Mouse (Mus musculus) retina, postnatal 1 day (tissue): ENCODE measurements around the gene Ddx54.
A peak's percentile ranks its signal among the peaks of the same experiment; 100 is the strongest.

ENCODE experiments used
- DNase-seq: peaks from one replicate; pipeline ENCODE4 v3.0.0-alpha.2; 2012

Gene Ddx54

DNA sequence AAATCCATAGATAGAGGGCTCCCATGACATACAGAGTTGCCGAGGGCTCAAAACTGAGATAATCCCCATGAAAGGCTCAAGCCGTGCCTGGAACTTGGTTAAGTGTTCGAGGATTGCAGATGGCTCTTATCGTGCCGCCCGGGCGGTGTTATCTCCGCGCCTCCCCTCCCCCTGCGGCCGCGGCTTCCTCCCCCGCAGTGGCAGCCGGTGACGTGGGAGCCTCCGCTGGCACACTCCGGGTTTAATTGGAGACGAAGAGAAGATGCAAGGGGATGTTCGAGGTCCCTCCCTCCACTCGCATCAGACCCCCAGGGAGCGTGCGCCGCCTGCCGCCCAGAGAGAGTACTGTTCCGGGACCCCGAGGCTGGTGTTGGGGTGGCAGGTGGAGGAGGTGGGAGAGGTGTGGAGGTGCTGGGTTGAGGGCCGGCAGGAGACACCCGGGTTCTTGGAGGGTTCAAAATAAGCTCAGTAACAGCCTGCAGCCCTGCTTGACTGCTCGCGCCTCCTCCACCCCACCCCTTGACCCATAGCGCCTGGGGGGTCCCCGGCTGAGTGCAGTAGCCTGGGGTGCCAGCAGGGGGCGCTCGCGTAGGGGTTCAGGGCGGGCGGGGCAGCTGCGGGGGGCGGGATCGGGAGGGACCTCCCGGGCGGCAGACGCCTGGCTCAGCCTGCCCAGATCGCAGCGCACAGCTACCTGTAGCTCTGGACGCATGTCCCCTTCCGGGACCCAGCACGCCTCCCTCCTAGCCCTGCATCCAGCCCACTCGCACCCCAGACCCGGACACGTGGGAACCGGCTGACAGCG is 36.2 kb downstream of the Ddx54 start, which contains the start of gene Rasal1:
Gene Rasal1 (plus strand): TSS at position 244 of the 805 bp plus-strand sequence.
- peak; percentile 77 for DNase-seq

DNA sequence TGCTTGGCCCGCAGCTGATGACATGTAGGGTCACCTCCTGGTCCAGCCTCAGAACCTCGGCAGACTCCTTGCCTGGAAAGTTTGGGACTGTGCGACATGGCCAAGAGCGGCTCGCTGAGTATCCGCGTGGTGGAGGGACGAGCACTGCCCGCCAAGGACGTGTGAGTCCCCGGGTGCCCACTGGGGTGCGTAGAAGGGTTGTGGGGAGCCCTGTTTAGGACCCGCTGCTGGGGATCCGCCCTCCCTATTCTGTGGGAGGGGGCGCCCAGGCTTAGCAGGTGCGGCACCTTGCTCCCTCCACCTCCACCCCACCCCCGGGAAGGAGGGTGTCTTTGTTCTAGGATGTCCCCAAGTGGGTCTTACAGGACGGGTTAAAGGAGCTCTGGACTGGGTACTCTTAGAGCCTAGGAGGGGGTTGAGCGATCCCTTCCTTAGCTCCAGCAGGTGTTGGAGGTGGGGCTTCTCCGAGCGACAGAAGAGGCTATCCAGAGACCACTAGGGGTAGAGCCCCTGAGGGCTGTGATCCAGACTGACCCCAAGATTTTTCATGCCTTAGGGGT is 36.9 kb downstream of the Ddx54 start:
- no peak for DNase-seq

DNA sequence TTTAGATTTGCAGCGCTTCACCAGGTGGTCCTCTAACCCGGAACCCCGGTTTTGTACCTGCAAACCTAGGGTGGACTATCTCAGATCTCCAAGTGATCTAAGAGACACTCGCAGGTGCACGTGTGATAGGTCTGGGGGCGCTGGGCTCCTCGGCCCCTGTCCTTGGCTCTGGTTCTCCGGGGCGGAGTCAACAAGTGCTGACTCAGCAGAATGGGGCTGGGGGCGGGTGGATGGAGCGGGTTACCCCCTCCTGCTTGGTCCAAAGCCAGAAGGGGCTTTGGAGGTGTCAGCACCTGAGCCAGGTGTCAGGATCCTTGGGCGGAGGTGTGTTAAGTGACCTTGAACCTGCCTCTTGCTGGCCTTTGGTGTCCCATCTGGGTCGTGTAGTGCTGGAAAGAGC is 37.4 kb downstream of the Ddx54 start:
- no peak for DNase-seq

DNA sequence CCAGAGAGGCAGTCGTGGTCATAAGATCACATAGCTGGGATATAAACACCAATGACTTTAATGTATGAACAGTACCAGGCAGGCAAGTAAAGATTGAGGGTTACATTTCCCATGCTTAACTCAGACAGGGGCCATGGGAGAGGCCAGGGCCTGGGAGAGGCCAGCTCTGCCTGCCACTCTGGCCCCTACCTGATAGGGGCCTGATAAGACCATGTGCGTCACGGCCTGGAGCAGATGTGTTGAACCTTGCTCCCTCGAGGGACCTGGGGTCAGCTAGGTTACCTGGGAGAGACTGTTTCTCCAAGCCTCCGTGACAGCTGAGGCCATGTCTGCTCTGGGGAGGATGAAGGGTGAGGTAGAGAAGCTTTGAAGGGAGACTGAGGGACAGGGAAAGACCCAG is 38.7 kb downstream of the Ddx54 start:
- DNase-seq, result no peak

DNA sequence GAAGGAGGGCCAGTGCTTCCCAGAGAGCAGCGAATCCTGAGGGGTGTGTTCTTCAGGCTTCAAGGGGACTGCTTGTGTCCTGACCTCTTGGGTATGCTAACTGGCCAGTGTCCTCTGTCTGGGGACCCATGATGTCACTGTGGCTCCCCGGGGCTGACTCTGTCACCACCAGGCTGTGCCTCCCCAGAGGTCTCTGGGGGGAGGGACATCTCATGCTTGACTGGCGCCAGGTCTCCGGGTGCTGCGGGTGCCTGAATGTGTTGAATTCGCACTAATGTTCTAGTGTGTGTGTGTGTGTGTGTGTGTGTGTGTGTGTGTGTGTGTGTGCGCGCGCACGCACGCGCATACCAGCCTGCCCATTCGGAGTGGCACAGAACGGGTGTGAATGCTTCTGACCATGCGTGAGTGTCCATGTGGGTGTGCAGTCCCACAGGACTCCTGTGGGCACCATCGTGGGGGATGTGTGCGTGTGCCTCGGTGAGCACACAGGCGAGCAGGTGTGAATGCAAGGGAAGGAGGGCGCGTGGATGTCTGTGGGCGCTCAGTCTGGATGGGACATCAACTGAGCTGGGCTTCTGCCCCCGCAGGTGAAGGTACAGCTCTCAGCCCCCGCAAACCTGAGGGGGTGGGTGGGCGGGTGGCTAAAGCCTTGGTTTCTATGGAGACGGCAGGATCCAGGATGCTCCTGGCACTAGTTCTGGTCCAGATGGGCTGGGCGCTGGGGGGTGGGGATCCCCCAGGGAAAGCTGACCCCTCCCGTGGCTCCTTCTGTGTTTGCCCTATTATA is 40.6 kb downstream of the Ddx54 start:
- no peak for DNase-seq

DNA sequence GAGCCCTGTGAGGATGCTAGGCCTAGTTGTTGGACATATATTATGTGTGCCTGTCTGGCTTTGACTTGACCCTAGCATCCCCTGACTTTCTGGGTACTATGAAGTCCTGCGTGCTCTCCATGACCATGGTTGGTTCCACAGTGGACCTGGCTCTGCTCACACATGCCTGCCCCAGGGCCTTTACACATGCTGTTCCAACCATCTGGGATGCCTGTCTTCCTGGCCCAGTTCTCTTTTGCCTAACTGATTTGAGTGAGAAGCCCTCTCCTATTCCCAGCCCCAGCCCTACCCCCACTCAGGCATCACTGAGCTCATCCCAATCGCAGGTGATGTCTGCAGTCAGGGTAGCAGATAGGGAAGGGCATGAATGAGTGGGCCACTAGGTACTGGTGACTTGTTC is 41.3 kb downstream of the Ddx54 start:
- DNase-seq, result no peak

DNA sequence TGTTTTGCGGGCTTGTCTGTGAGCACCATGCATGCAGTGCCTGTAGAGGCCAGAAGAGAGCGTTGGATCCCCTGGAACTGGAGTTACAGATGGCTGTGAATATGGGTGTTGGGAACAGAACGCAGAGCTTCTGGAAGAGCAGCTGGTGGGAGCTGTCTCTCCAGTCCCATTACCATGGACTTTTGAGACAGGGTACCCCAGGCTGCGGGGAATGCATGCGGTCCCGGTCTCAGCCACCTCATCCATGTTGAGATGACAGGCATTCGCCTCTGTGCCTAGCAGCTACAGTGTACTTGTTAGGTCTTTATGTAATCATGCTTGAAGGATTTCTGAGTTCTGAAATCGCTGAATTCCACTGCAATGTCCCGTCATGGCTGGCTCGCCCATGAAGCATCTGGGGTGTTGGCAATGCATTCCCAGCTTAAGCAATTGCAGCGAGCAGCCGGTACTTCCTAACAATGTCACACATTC is 43.8 kb downstream of the Ddx54 start:
- no peak for DNase-seq

DNA sequence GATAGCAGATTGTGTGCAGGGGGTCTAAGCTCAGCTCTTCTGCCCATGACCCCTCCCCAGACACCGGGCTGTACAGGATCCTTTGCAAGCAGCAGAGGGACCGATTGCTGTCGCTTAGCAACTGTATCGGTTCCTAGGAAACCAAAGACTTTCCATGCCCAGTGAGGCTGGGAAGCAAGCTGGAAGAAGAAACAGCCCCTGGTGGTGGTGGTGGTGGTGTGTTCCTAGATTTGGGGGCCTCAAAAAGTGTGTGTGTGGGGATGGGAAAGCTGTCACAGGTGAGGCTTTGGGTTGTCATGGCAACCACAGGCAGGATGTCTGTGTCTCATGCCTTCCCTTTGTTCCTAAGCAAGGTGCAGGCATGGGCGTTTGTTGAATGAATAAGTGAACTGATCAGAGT is 48.3 kb downstream of the Ddx54 start:
- DNase-seq, result peak; percentile 50

DNA sequence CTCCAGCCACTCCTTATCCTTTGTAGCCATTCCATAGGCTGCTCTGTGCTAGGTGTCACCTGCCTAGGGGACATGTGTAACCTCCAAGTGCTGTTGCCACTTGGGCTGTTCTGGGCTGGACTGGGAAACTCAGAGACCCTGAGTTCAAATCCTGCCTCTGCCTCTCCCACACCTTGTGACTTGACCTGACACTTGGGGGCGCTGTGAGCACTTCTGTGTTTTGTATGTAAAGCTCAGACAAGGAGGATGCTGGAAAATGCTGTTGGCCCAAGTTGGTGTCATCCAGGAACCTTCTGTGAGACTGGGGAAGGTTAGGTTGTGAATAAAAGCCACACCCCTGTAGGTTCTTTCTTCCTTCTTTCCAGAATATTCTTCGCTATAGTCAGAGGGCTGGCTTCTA is 52.3 kb downstream of the Ddx54 start:
- no peak for DNase-seq

DNA sequence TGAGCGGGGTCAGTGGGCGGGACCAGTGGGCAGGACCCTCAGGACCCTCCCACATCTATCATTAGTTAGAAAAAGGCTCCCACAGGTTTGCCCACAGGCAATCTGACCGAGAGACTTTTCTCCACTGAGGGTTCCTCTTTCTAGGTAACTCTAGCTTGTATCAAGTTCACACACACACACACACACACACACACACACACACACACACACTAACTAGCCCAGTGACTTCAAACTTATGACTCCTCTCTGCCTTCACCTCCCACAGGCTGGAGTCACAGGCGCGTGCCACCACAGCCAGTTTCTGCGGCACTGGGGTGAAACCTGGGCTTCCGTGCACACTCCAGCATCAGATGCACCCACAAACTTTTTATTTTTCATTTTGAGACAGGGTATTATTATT is 56.2 kb downstream of the Ddx54 start:
- DNase-seq, result no peak

DNA sequence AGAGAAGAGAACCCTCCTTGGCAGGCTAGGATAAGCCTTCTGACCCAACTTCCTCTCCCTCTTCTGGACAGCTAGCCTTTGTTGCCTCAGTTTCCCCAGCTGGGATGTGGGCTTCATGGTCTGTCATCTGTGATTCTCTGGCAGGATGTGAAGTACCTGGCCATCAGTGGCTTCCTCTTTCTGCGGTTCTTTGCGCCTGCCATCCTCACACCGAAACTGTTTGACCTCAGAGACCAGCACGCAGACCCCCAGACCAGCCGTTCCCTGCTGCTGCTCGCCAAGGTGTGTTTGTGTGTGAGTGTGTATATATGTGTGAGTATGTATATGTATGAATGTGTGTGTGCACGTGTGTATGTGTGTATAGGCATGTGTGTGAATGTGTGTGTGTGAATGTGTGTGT is 57.6 kb downstream of the Ddx54 start:
- no peak for DNase-seq

DNA sequence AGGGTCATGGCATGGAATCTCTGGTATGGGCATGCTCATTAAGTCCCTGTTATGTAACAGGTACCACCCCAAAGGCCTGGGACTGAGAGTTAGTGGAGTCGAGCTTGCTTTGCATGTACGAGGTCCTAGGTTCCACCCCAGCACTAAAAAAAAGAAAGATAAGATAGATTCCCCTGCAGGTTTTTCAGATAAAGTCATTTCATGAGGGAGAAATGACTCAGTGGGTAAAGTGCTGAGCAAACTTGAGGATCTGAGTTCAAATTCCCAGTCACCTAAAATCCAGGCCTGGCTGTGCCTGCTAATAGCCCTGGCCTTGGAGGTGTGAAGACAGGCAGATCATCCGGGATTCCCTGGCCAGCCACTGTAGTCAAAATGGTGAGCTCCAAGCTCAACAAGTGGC is 59.3 kb downstream of the Ddx54 start:
- DNase-seq, result no peak

DNA sequence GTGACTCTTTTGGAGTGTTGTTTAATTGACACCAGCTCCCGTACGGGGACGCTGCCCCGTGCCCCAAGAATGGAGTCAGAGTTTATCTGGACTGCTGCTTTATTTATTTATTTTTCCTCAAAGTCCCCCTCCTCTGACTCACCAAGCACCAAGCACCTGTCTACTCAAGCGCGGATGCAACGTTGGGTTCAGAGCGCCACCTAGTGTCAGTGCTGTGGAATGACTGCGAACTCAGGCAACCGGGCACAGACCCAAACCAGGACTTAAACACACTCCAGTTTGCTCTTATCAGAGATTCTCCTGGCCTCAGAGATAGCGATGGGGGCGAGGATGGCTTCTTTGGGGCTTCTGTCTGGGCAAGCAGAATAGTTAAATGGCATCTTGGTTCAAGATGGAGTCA is 61.1 kb downstream of the Ddx54 start:
- peak; percentile 84 for DNase-seq

DNA sequence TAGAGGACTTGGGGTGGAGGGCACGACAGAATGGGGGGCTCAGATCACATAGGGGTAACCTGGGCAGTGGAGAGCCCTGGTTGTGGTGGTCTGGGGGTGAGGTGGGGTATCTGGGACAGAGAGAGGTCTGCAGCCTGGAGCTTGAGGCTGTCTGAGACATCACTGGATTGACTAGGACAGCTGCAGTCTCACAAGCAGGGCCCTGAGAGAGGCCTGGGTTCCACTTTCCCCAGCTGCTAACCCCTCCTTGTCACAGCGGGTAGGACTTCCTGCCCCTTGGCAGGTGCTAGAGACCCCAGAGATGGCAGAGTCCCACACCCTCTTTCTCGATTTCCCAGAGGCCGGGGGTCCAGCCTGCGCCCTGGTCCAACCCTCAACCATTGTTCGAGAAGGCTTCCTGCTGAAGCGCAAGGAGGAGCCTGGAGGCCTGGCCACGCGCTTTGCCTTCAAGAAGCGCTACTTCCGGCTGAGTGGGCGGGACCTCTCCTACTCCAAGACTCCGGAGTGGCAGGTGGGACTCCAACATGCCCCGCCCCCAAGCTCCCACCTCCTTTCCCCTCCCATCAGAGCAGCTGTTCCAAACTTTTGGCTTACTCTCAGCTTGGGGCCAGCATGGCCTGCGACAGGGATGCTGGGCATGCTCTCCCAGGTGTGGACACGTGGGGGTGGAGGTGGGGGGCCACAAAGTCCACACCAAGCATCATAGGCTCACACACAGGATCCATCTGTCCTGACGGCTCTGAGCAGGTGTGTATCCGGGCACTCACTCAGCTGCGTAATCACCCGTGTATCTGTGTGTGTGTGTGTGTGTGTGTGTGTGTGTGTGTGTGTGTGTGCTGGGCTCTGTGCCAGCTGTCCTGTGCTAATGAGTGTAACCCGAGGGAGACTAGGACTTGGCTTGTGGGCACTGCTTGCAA is 61.9 kb downstream of the Ddx54 start:
- peak; percentile 91 for DNase-seq

DNA sequence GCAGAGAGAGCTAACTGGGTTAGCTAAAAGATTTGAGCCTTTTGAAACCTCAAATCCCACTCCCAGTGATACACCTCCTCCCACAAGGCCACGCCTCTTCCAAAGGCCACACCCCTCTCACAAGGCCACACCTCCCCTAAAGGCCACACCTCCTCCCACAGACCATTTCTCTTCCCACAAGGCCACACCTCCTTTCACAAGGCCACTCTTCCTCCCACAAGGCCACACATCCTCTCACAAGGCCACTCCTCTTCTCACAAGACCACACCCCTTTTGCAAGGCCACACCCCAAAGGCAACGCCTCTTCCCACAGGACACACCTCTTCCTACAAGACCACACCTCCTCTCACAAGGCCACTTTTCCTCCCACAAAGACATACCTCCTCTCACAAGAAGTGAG is 65.0 kb downstream of the Ddx54 start:
- peak; percentile 80 for DNase-seq
